Mouse (Mus musculus) right cerebral cortex, adult 18-20 months (tissue): Measurements from ENCODE around the gene Olfr777.
A peak's percentile ranks its signal among the peaks of the same experiment; 100 is the strongest.
"Not testable (repeated sequence)": the region's sequence is repeated elsewhere in the genome, so short reads cannot be mapped to it uniquely, and the experiment has no call there.

Source experiments
- DNase-seq: peaks from one replicate; pipeline ENCODE4 v3.0.0; 2022; ENCODE audit warnings: mixed read lengths

Gene Olfr777

GRCm38 (mm10) chr10:129271081-129271535, at the start of gene Olfr777:
Gene Olfr777, minus strand, starts transcription at chr10:129271485.
- DNase-seq = no peak

GRCm38 (mm10) chr10:129317817-129318216, 46.5 kb upstream of the Olfr777 start, which contains the start of gene Olfr780:
Gene Olfr780, plus strand, starts transcription at chr10:129318117.
- DNase-seq = no peak

GRCm38 (mm10) chr10:129313521-129313920, 42.2 kb upstream of the Olfr777 start:
- not testable (repeated sequence) for DNase-seq

- DNase-seq = not testable (repeated sequence)
Observed at GRCm38 (mm10) chr10:129312973-129313372, 41.7 kb upstream of the Olfr777 start.

- DNase-seq = no peak
Observed at GRCm38 (mm10) chr10:129258827-129259226, 12.5 kb downstream of the Olfr777 start, which contains the start of gene Olfr776. Gene Olfr776, plus strand, starts transcription at chr10:129259127.

GRCm38 (mm10) chr10:129248112-129248511, 23.2 kb downstream of the Olfr777 start, which contains the start of gene Olfr775:
Gene Olfr775, plus strand, starts transcription at chr10:129248412.
- DNase-seq = no peak

- no peak for DNase-seq
Observed at GRCm38 (mm10) chr10:129235904-129236303, 35.4 kb downstream of the Olfr777 start, which contains the start of gene Olfr774. Gene Olfr774, plus strand, starts transcription at chr10:129236204.

- DNase-seq = peak; percentile 1
Observed at GRCm38 (mm10) chr10:129230737-129231136, 40.5 kb downstream of the Olfr777 start.
